In the genomic region with DNA sequence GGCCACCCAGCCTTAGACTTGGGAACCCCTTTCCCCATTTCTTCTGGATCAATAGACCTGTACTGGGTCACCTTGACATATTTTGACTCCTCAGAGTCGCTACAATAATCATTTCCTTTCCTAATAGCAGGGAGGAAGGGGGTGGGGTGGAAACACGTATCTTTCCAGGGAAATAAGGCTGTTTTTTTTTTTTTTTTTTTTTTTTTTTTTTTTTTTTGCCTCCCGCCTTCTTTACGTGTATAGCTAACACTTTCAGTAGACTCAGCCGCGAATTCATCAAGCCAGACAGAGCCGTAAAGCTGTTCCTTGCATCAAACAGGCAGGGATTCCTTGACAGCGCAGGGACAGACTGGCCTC, we compare ENCODE assay signal across 8 mouse cellular contexts. TPM values are rescaled to one million over a fixed set of nuclear protein-coding genes. Genes with fewer than 3 reads are reported as not detected.
DNase-seq lines count a peak whose midpoint lies in the region; ATAC-seq lines count a peak whose summit lies in the region.

No protein-coding gene starts in this region.

- H3K4me1 ChIP-seq in erythroblast, embryonic 14.5 days (ENCODE audit: control insufficient read depth) = peaks cover 77% of the 10 kb centered on the region
- H3K4me1 ChIP-seq in neural tube, embryonic 11.5 days (ENCODE audit: control insufficient read depth, insufficient read depth, low read length) = peaks cover 17% of the 10 kb centered on the region
- peaks cover 37% of the 10 kb centered on the region for H3K4me1 ChIP-seq in limb, embryonic 15.5 days
- H3K4me1 ChIP-seq in stomach, embryonic 16.5 days (ENCODE audit: control insufficient read depth, insufficient read depth, low read length) = peaks cover 35% of the 10 kb centered on the region

- 24% methylated on average over 8 of the region's 8 CpGs for WGBS in neural tube, embryonic 11.5 days
- WGBS in limb, embryonic 15.5 days = 13% methylated on average over 8 of the region's 8 CpGs
- 24% methylated on average over 8 of the region's 8 CpGs for WGBS in stomach, embryonic 16.5 days

- H3K9ac ChIP-seq in neural tube, embryonic 11.5 days (ENCODE audit: low read length) = peak overlapping the region; percentile 79
- peak overlapping the region; percentile 66; the same call in 1 of the 2 replicates for H3K9ac ChIP-seq in limb, embryonic 15.5 days
- H3K9ac ChIP-seq in stomach, embryonic 16.5 days (ENCODE audit: low read length) = peak overlapping the region; percentile 82

- peak overlapping the region; percentile 87 for H3K4me3 ChIP-seq in erythroblast, embryonic 14.5 days (replicated peaks)
- H3K4me3 ChIP-seq in neural tube, embryonic 11.5 days (ENCODE audit: low read depth, low read length) = peak overlapping the region; percentile 77
- peak overlapping the region; percentile 82 for H3K4me3 ChIP-seq in limb, embryonic 15.5 days
- H3K4me3 ChIP-seq in stomach, embryonic 16.5 days (replicated peaks; ENCODE audit: low read length) = peak overlapping the region; percentile 67

- no peak overlapping the region for H3K27ac ChIP-seq in neural tube, embryonic 11.5 days (ENCODE audit: low read depth, low read length)
- peak overlapping the region; percentile 92 for H3K27ac ChIP-seq in limb, embryonic 15.5 days
- H3K27ac ChIP-seq in stomach, embryonic 16.5 days (ENCODE audit: low read length) = no peak overlapping the region

- peaks cover 46% of the 10 kb centered on the region for H3K27me3 ChIP-seq in erythroblast, embryonic 14.5 days (ENCODE audit: control insufficient read depth)
- H3K27me3 ChIP-seq in neural tube, embryonic 11.5 days (ENCODE audit: control insufficient read depth, insufficient read depth, low read length) = 0 out of 2 replicates have a peak, but pooled peaks cover 10% of the 10 kb centered on the region
- peaks cover 12% of the 10 kb centered on the region for H3K27me3 ChIP-seq in limb, embryonic 15.5 days
- H3K27me3 ChIP-seq in stomach, embryonic 16.5 days (ENCODE audit: control insufficient read depth, insufficient read depth, low read length) = peaks cover 7% of the 10 kb centered on the region; the same call in 1 of the 2 replicates

- peaks cover 8% of the 10 kb centered on the region; the same call in 1 of the 2 replicates for H3K36me3 ChIP-seq in erythroblast, embryonic 14.5 days (ENCODE audit: control insufficient read depth)
- H3K36me3 ChIP-seq in neural tube, embryonic 11.5 days (ENCODE audit: control insufficient read depth, insufficient read depth, low read length) = no peaks in the 10 kb centered on the region
- H3K36me3 ChIP-seq in limb, embryonic 15.5 days = 0 out of 2 replicates have a peak, but pooled peaks cover 2% of the 10 kb centered on the region
- H3K36me3 ChIP-seq in stomach, embryonic 16.5 days (ENCODE audit: control insufficient read depth, insufficient read depth, low read length) = no peaks in the 10 kb centered on the region

- no peak for DNase-seq in neural tube, embryonic 11.5 days (ENCODE audit: low spot score)
- no peak for DNase-seq in neural tube, embryonic 10.5 days (ENCODE audit: extremely low spot score, low spot score)
- no peak for DNase-seq in left cerebral cortex, postnatal 4 days
- no peak for DNase-seq in layer of hippocampus, adult 11-12 months (ENCODE audit: low spot score)

- H3K9me3 ChIP-seq in erythroblast, embryonic 14.5 days (ENCODE audit: control insufficient read depth, low read length) = no peaks in the 10 kb centered on the region
- H3K9me3 ChIP-seq in neural tube, embryonic 11.5 days (ENCODE audit: control insufficient read depth, low read length) = no peaks in the 10 kb centered on the region
- no peaks in the 10 kb centered on the region for H3K9me3 ChIP-seq in limb, embryonic 15.5 days
- H3K9me3 ChIP-seq in stomach, embryonic 16.5 days (replicated peaks; ENCODE audit: control insufficient read depth, low read length) = no peaks in the 10 kb centered on the region

- intact Hi-C loops in left cerebral cortex, postnatal 4 days (cut with DNase I) = loop anchor here (5.0 to 10.0 kb wide), 3 partner anchors 115 to 200 kb away; no protein-coding TSS in a partner anchor

- no peak for ATAC-seq in erythroblast, adult 5-6 weeks (replicated peaks; ENCODE audit: low FRiP score, poor library complexity, severe bottlenecking)
- ATAC-seq in neural tube, embryonic 11.5 days (ENCODE audit: insufficient read depth, low FRiP score, low TSS enrichment) = no peak
- ATAC-seq in limb, embryonic 15.5 days (ENCODE audit: insufficient number of reproducible peaks, low FRiP score, low TSS enrichment, low read depth) = no peak
- no peak for ATAC-seq in stomach, embryonic 16.5 days (ENCODE audit: insufficient read depth, low FRiP score)

- peak overlapping the region; percentile 89 for H3K4me2 ChIP-seq in neural tube, embryonic 11.5 days (ENCODE audit: low read depth)
- peak overlapping the region; percentile 89 for H3K4me2 ChIP-seq in limb, embryonic 15.5 days
- H3K4me2 ChIP-seq in stomach, embryonic 16.5 days (ENCODE audit: low read depth, low read length) = peak overlapping the region; percentile 97

RNA-seq across cellular contexts. Expression of a gene that starts 1.7 kb away (rescaled TPM):
- 0.61 and 0.73 TPM in 2 replicates for polyA plus RNA-seq in erythroblast, embryonic 14.5 days (2012)
- total RNA-seq in erythroblast, adult 5-6 weeks (2015; ENCODE audit: low replicate concordance) = 1.7 and 7.3 TPM in 2 replicates
- total RNA-seq in erythroblast, adult 5-6 weeks (2017; ENCODE audit: low replicate concordance) = 7.0 and 9.5 TPM in 2 replicates
- polyA plus RNA-seq in neural tube, embryonic 11.5 days (2014; fragmentation: Nextera tagmentation; extraction: Ambion mirVana) = 2.5 and 3.1 TPM in 2 replicates
- 3.0 and 3.7 TPM in 2 replicates for polyA plus RNA-seq in limb, embryonic 15.5 days (2015; fragmentation: Nextera tagmentation; extraction: Ambion mirVana)
- 0.85 and 1.1 TPM in 2 replicates for polyA plus RNA-seq in stomach, embryonic 16.5 days (2015; fragmentation: Nextera tagmentation; extraction: Ambion mirVana)
- total RNA-seq in left cerebral cortex, postnatal 4 days (2021) = 10 to 100 TPM; 22.4 to 26.0 TPM
